Mouse (Mus musculus) liver, postnatal 0 days (tissue): ENCODE data around the gene Myod1.

ENCODE experiments used
- CTCF ChIP-seq: sonication (generic); IDR thresholded peaks from 2 replicates; pipeline ENCODE4 v1.5.1; 2016; ENCODE audit warnings: antibody characterized with exemption, low read depth
- EP300 ChIP-seq: IDR thresholded peaks from 2 replicates; pipeline ENCODE4 v1.6.1; 2016; ENCODE audit warnings: antibody characterized with exemption, low read depth, mild to moderate bottlenecking

DNA sequence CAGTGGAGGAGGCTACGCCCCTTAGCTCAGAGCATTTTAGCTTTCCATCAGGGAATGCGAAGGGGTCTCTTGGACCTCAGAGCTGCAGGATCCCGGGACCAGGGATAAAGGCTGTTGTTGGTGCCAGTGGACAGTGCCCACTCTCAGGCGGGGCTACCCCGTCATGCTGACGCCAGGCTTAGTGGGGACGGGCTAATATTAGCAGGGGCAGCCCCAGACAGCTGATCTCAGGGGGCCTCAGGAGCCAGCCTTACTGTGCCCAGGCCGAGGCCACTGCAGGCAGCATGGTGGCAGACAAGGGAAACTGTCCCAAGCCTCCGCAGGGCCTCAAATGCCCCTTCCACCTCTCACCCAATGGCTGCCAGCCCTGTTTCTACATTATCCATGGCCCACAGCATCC is 32.3 kb downstream of the Myod1 start:
- TF ChIP-seq CTCF (no peak), EP300 (no peak)
